Mouse (Mus musculus): ENCODE measurements at regions not wholly inside any gene's neighbourhood (a gene's known extent, or its start where the extent isn't known, plus 50 kb on each side); places are given as distances from the start of the nearest gene placed in this dataset.

DNA sequence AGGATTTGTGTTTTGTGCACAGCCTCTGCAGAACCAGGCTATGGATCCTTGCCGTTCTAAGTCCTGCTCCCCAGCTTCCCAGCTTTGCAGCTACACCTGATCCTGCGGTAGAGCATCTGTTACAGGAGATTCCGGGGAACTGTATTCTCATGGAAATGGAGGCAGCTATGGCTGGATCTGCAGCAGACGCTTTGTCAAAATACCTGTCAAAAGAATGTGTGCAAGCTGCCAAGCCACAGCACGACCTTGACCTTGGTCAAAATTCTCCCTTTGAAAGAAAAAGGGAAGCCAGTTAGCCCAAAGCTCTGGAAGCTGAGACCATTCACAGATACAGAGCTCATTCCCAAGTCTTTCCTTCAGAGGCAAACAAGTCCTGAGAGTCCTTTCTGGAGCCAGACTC lies 255.3 kb downstream of the Med13l start:
- no peak for TF ChIP-seq CTCF (IDR thresholded peaks at IDR 0.05)
- H3K4me3 ChIP-seq = no peak overlapping the region
- intact Hi-C loops (cut with DNase I) = no loop called here
- DNase-seq = no peak
- no peak overlapping the region for H3K27ac ChIP-seq

DNA sequence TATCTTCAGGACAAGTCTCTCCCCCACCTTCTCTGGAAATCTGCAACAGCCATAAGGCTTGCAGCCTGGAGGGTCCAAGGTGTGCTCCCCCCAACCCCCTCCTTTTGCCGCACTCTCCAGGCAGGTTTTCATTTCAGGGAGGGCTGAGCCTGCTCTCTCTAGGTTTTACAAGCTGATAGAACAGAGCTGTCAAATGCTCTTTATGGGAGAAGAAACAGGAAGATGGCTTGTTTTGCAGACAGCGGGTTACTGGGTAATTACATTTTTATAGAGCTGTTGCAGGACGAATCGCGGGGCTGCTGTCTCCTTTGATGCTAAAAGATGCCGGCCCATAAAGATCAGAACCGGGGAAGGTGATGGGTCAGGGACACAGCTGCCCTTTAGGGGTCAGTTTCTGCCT lies 257.8 kb downstream of the Med13l start:
- no peak for DNase-seq
- Histone ChIP-seq H3K27ac (no peak overlapping the region), H3K4me3 (no peak overlapping the region)
- no peak for TF ChIP-seq CTCF (IDR thresholded peaks at IDR 0.05)
- intact Hi-C loops (cut with DNase I) = no loop called here

DNA sequence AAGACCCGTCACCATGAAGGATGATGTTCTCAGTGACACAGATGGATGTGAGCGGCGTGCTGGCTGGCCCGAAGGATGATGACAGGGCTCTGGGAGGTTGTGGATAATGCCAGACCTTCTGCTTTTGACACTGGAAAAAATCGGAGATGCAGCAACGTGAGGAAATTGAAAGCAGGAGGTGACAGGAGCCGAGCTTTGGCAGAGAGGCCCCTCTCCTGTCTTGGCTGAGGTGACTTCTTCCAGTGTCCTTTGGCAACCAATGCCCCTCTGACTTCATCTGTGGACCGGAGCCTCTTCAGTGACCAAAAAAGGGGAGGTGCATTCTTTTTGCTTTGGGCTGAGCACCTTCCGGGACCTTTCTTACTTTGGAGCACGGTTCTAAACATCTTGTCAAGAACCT lies 264.3 kb downstream of the Med13l start:
- peak overlapping the region; percentile 43 for H3K4me3 ChIP-seq
- no peak for TF ChIP-seq CTCF (IDR thresholded peaks at IDR 0.05)
- intact Hi-C loops (cut with DNase I) = no loop called here
- peak; percentile 68 for DNase-seq
- H3K27ac ChIP-seq = peak overlapping the region; percentile 41

DNA sequence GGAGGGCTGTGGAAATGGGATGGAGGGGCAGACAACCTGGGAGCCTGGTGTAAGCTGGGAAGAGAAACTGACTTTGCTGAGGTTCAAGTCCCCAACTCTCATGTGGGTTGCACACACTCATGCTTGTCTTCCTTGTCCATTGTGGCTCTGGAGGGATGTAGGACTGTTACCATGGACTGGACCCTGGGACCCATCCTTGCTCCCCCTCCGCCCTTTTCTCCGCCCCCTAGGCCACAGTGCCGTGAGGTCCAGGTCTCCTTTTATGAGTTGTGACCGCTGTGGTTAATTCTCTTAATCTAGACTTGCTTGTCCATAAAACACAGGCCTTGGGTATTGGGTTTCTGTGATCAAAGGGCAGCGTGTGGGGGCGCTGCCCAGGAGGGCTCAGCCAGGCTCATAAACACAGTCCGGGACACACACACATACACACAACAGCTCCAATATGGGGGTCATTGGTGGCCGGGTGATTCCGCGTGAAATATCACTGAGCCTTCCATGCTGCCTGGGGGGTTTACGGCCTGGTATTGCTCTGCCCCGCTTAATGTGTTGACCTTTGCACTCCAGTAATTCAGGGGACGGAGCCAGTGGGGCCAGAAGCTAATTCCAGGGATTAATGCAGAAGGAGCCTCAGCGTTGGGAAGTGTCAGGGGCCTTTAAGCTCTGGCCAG lies 268.7 kb downstream of the Med13l start:
- no peak for TF ChIP-seq CTCF (IDR thresholded peaks at IDR 0.05)
- Histone ChIP-seq H3K27ac (peak overlapping the region; percentile 25; the same call in 1 of the 2 replicates), H3K4me3 (no peak overlapping the region)
- DNase-seq = no peak
- intact Hi-C loops (cut with DNase I) = no loop called here

DNA sequence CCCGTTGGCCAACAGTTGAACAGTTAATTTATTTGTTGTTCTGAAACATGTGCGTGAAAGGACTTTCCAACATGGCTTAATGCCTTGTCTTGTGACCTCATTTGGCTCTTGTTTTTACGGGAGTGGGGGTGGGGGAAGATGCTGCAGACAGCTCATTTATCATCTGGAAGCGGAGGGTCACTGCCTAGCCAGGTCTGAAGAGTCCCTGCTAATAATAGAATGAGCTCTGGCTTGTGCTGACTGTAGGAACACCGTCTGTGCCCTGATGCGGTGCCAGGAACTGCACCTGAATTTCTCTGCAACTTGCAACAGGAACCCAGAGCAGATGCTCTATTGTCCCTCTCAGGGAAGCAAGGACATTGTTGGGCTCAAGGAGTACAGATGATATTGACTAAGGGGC lies 272.2 kb downstream of the Med13l start:
- intact Hi-C loops (cut with DNase I) = no loop called here
- H3K4me3 ChIP-seq = no peak overlapping the region
- DNase-seq = peak; percentile 81
- peak overlapping the region; percentile 76 for H3K27ac ChIP-seq
- no peak for TF ChIP-seq CTCF (IDR thresholded peaks at IDR 0.05)

DNA sequence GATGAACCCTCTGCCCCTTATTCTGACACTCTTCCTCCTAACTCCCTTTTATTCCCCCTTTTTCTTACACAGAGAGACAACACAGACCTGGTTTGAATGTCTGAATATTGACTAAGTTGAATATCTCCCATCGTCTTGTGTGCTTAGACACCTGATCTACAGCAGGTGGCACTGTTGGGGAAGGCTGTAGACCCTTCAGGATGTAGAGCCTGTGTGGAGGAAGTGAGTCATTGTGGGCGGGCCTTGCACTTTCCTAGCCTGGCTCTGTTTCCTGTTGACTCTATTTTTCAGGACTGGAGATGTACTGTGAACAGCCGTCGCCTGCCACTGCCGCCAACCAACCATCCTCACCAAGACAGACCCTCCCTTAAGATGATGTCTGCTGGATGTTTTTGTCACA lies 273.6 kb downstream of the Med13l start:
- Histone ChIP-seq H3K4me3 (no peak overlapping the region), H3K27ac (no peak overlapping the region)
- no peak; the same call in 1 of the 2 replicates for TF ChIP-seq CTCF (IDR thresholded peaks at IDR 0.05)
- intact Hi-C loops (cut with DNase I) = no loop called here
- DNase-seq = no peak

DNA sequence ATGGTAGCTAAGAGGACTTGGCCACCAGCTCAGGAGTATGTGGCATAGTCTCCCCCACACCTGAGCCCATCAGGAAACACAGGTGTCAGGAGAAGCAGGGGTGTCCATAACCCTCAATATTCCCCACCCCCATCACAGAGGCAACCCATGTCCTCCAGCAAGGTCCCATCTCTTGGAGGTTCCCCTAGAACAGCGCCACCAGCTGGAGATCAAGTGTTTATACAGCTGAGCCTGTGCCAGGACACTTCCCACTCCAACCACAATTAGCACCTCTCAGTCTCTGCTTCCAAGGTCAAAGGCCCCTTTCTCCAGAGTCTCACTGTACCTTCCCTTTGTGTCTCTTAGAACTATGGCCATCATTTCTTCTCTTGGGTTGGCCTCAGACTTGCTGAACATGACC lies 276.5 kb downstream of the Med13l start:
- no peak for DNase-seq
- TF ChIP-seq CTCF (IDR thresholded peaks at IDR 0.05) = no peak
- Histone ChIP-seq H3K27ac (no peak overlapping the region), H3K4me3 (no peak overlapping the region)
- intact Hi-C loops (cut with DNase I) = no loop called here

DNA sequence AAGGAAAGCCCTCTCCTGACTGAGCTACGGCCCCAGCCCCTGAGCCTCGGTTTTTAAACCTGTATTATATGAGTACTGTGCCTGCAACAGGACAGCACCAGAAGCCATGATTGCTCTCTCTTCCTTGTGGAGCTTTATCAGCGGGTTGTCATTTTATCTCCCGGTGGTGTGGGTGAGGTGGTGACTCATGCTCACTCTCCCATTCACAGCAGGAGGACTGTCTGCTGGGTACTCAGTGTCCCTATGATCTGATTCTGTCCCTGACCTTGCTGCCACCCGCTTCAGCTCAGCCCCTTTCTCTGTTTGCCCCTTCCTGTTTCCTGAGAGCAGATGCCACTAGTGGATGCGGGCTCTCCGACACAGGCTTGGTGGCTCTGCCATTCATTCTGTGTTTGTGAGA lies 277.9 kb downstream of the Med13l start:
- no peak for TF ChIP-seq CTCF (IDR thresholded peaks at IDR 0.05)
- Histone ChIP-seq H3K27ac (no peak overlapping the region), H3K4me3 (no peak overlapping the region)
- intact Hi-C loops (cut with DNase I) = no loop called here
- no peak for DNase-seq

DNA sequence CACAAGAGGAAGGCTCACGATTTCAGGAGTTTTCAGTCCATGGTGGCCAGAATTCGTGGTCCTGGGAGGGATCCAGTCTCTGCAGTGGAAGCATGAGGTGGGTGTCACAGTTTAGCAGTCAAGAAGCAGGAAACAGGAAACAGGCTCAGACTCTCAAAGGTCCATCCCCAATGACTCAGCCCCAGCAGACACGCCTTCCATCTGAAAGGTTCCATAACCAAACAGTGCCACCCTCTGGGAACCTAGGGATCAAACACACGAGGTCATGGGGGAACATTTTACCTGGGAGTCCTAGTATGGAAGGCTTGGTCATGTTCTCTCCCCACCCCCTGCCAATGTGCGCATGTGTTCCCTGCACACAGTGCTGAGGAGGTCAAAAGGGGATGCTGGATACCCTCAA lies 279.4 kb downstream of the Med13l start:
- DNase-seq = no peak

DNA sequence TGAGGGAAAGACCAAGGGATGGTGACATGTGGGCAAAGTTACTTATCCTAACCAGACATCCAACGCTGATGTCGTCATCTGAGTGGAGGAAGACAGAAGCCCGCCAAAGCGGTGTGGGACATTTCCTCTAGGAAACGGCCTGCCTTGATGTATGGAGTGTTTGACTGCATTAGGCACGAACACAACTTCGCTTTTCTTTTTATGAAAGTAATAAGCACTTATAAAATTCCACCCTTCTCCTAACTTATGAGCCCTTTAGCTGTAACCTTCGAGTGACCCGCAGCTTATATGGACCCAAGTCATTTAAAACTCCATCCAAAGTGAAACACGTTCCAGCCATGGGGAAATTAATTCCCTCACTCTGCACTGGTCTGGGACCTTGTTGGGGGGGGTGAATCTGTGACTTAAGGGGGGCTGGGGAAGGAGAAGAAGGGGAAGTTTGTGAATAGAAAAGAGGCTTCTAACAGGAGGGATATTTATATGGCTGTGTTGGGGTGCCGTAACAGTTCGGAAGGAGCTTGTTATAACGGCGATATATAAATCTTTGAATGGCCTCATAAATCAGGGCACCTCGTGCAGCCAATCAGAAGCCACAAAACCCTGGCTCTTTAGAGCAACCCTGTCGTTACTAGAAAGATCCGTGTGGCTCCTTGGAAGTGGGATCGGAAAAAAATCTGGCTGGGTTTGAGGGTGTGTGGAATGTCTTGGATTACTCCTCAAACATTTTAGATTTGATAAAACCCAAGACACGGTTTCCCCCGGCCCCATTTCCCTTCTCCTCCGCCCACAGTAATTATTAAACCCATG lies 280.9 kb downstream of the Med13l start:
- DNase-seq = no peak
- Histone ChIP-seq H3K4me3 (no peak overlapping the region), H3K27ac (no peak overlapping the region)
- TF ChIP-seq CTCF (IDR thresholded peaks at IDR 0.05) = no peak
- intact Hi-C loops (cut with DNase I) = no loop called here

More for the DNA sequence above, 279.4 kb downstream of the Med13l start:
- intact Hi-C loops (cut with DNase I) = no loop called here
- TF ChIP-seq CTCF (IDR thresholded peaks at IDR 0.05) = peak; percentile 16; the same call in 1 of the 2 replicates
- no peak overlapping the region for H3K27ac ChIP-seq
- no peak overlapping the region for H3K4me3 ChIP-seq

DNA sequence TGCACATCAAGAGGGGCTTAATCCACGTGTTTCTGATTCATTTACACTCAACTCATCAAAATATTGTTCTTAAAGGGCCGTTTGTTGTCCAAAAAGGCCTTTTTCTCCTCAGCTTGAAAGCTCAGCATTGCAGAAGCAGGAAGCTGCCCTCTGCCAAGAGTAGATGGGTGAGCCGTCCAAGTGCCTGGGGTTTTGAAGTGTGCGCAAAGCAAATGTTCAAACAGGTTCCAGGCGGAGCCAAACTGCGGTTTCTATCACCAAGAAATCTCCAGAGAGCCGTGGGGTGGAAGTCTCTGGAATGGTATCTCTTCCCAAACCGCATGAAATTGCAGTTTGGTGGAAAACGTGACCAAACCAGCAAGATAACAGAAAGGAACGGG lies 281.5 kb downstream of the Med13l start:
- intact Hi-C loops (cut with DNase I) = no loop called here
- H3K27ac ChIP-seq = no peak overlapping the region
- TF ChIP-seq CTCF (IDR thresholded peaks at IDR 0.05) = no peak

DNA sequence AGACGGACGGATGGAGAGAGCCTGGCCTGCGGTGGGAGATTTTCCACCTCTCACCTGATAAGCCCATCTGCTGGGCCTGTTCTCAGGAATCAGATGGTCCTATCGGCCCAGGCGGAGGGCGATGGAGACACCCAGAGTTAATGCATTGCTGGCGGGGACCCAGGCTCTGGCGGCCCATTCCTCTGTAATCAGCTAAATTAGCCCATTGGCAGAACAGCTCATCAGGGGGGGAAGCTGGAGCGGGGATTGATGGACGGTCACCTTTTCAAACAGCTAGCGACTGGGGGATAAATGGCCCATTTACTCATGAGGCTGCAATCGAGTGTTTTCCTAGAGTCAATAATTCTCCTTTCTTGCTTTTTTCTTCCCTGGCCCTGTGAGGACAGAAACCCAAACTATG lies 296.5 kb downstream of the Med13l start:
- Histone ChIP-seq H3K4me3 (no peak overlapping the region), H3K27ac (no peak overlapping the region)
- no peak for DNase-seq
- intact Hi-C loops (cut with DNase I) = no loop called here
- no peak for TF ChIP-seq CTCF (IDR thresholded peaks at IDR 0.05)

More for the DNA sequence above, 281.5 kb downstream of the Med13l start:
- peak; percentile 38 for DNase-seq
- H3K4me3 ChIP-seq = no peak overlapping the region

DNA sequence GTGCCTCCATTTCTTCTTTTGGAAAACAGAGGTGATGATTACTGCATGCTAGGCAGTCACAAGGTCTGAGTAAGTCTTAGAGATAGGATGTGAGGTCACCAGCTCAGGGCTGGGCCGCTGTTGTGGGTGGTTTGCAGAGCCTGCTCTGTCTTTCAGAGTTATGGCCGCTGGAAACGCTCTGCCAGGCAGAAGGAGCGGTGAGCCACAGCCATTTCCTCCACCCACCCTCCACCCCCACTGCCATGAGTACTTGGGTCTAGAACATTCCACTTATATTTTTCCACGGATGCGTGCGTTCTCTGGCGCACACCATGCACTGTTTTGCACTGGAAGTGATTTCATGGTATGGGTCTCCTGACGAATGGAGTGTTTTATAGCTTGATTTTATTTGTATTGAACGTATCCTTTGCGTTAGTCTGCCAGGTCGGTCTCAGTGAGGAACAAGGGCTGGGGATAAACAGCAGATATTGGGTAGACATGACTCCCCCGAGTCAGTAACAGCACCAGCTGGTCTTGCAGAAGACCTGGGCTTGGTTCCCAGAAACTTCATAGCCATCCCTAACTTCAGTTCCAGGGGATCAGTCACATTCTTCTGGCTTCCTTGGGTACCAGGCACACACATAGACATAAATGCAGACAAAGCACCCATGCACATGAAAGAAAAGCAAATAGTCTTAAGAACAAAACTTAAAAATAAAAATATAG lies 300.8 kb downstream of the Med13l start:
- DNase-seq = no peak
- Histone ChIP-seq H3K4me3 (no peak overlapping the region), H3K27ac (no peak overlapping the region)
- no peak for TF ChIP-seq CTCF (IDR thresholded peaks at IDR 0.05)
- intact Hi-C loops (cut with DNase I) = no loop called here

Measured in gastrocnemius, adult 2 months (tissue).